Mouse (Mus musculus) heart, embryonic 14.5 days (tissue): ENCODE data around the gene Ccdc63. TPM values are rescaled to one million over a fixed set of nuclear protein-coding genes. Genes with fewer than 3 reads are reported as not detected.

Experiments used
- ATAC-seq: fragments of 200-750 bp; cut with Nextera tagmentation; 2 replicates; pipeline ENCODE4 v1.8.0; 2017; ENCODE audit warnings: low read depth, moderate TSS enrichment; ENCODE audit not compliant: insufficient number of reproducible peaks, insufficient read depth, low FRiP score
- H3K27ac ChIP-seq, 2 experiments: fragments of 200-500 bp in 1 of 2; fragments of 300-500 bp in 1 of 2; sonication (generic) in 1 of 2; replicated peaks in 1 of 2; 2 replicates each; pipeline ENCODE4 v1.5.1; 2012 to 2014; ENCODE audit warnings: low read depth in 2 of 2, low read length in 2 of 2, control low read depth in 1 of 2, mild to moderate bottlenecking in 1 of 2, mixed read lengths in 1 of 2; ENCODE audit not compliant: control insufficient read depth in 1 of 2, insufficient read depth in 1 of 2
- H3K27me3 ChIP-seq: fragments of 300-500 bp; sonication (generic); 2 replicates; pipeline ENCODE4 v1.6.1; 2014; ENCODE audit warnings: mild to moderate bottlenecking, low read length, control low read depth; ENCODE audit not compliant: control insufficient read depth, insufficient read depth
- H3K36me3 ChIP-seq: fragments of 300-500 bp; sonication (generic); 2 replicates; pipeline ENCODE4 v1.6.1; 2014; ENCODE audit warnings: mild to moderate bottlenecking, control low read depth, low read length, mixed read lengths; ENCODE audit not compliant: control insufficient read depth, insufficient read depth
- H3K4me1 ChIP-seq, 2 experiments: fragments of 200-500 bp in 1 of 2; fragments of 300-500 bp in 1 of 2; sonication (generic) in 1 of 2; 2 replicates each; pipeline ENCODE4 v1.6.1; 2012 to 2014; ENCODE audit warnings: low read length in 2 of 2, control low read depth in 1 of 2, mixed read lengths in 1 of 2; ENCODE audit not compliant: control insufficient read depth in 2 of 2, insufficient read depth in 2 of 2
- H3K4me2 ChIP-seq: fragments of 300-500 bp; sonication (generic); 2 replicates; pipeline ENCODE4 v1.6.1; 2014; ENCODE audit warnings: mild to moderate bottlenecking, low read length
- H3K4me3 ChIP-seq, 2 experiments: fragments of 200-500 bp in 1 of 2; fragments of 300-500 bp in 1 of 2; sonication (generic) in 1 of 2; 2 replicates each; pipeline ENCODE4 v1.5.1; 2012 to 2014; ENCODE audit warnings: low read length in 2 of 2, mild to moderate bottlenecking in 2 of 2, control low read depth in 1 of 2, low read depth in 1 of 2, moderate library complexity in 1 of 2; ENCODE audit not compliant: control insufficient read depth in 1 of 2, insufficient read depth in 1 of 2
- H3K9ac ChIP-seq: fragments of 300-500 bp; sonication (generic); 2 replicates; pipeline ENCODE4 v1.6.1; 2014; ENCODE audit warnings: mild to moderate bottlenecking, low read length
- H3K9me3 ChIP-seq: fragments of 300-500 bp; sonication (generic); 2 replicates; pipeline ENCODE4 v1.6.1; 2016; ENCODE audit warnings: low read length, control low read depth; ENCODE audit not compliant: control insufficient read depth
- WGBS: fragments of 180-500 bp; shearing (Covaris S2); extraction: QIAGEN DNeasy Blood & Tissue Kit; methylation state at CpG from one replicate; pipeline ENCODE4 v1.1.7; 2014; 5-methylcytosine and 5-hydroxymethylcytosine counted together
- polyA plus RNA-seq: library from polyadenylated mRNA; unstranded; fragments of >200 nt; fragmentation: Nextera tagmentation; extraction: Ambion mirVana; gene quantifications from 2 replicates; pipeline ENCODE4 v1.2.1, GENCODE M21; 2014

The Ccdc63 gene
- polyA plus RNA-seq, 1 experiment from 2014 or later: 0.85 TPM

GRCm38 (mm10) chr5:122063204-122063933, 77.3 kb downstream of the Ccdc63 start:
- 65% methylated on average over 25 of the region's 25 CpGs for WGBS
- H3K4me1 ChIP-seq: peaks cover 29 to 34% of the 10 kb centered on the region in 2 experiments
- no peak overlapping the region; a peak in 1 of 4 replicates for H3K27ac ChIP-seq
- no peaks in the 10 kb centered on the region for H3K27me3 ChIP-seq
- no peaks in the 10 kb centered on the region for H3K36me3 ChIP-seq
- ATAC-seq: no peak
- no peak overlapping the region for H3K4me2 ChIP-seq
- H3K9me3 ChIP-seq: no peaks in the 10 kb centered on the region
- no peak overlapping the region; the same call in 1 of the 2 replicates for H3K9ac ChIP-seq
- H3K4me3 ChIP-seq: no peak overlapping the region

- Histone ChIP-seq H3K9ac (peak overlapping the region; percentile 14; the same call in 1 of the 2 replicates), H3K27me3 (no peaks in the 10 kb centered on the region), H3K9me3 (peaks cover 2% of the 10 kb centered on the region; the same call in 1 of the 2 replicates), H3K36me3 (no peaks in the 10 kb centered on the region), H3K4me2 (peak overlapping the region; percentile 53), H3K4me1 (peaks cover 27 to 34% of the 10 kb centered on the region in 2 experiments), H3K4me3 (peak overlapping the region in 1 of 2 experiments; percentile 17; a peak in 1 of 4 replicates), H3K27ac (peak overlapping the region; percentile 57 to 67; a peak in 3 of 4 replicates)
- 12% methylated on average over 12 of the region's 12 CpGs for WGBS
- ATAC-seq: 0 out of 2 replicates have a peak, but pooled peaks have one; percentile 4
These were observed 78.1 kb downstream of the Ccdc63 start for GRCm38 (mm10) chr5:122062479-122062878.

GRCm38 (mm10) chr5:122060767-122061333, 79.8 kb downstream of the Ccdc63 start:
- Histone ChIP-seq H3K9ac (no peak overlapping the region), H3K27me3 (no peaks in the 10 kb centered on the region), H3K4me3 (no peak overlapping the region), H3K4me1 (peaks cover 27 to 34% of the 10 kb centered on the region in 2 experiments), H3K36me3 (no peaks in the 10 kb centered on the region), H3K27ac (peak overlapping the region in 1 of 2 experiments; percentile 3; a peak in 1 of 4 replicates), H3K9me3 (peaks cover 6% of the 10 kb centered on the region; the same call in 1 of the 2 replicates), H3K4me2 (peak overlapping the region; percentile 7)
- 23% methylated on average over 11 of the region's 12 CpGs for WGBS
- no peak; the same call in 1 of the 2 replicates for ATAC-seq

DNA sequence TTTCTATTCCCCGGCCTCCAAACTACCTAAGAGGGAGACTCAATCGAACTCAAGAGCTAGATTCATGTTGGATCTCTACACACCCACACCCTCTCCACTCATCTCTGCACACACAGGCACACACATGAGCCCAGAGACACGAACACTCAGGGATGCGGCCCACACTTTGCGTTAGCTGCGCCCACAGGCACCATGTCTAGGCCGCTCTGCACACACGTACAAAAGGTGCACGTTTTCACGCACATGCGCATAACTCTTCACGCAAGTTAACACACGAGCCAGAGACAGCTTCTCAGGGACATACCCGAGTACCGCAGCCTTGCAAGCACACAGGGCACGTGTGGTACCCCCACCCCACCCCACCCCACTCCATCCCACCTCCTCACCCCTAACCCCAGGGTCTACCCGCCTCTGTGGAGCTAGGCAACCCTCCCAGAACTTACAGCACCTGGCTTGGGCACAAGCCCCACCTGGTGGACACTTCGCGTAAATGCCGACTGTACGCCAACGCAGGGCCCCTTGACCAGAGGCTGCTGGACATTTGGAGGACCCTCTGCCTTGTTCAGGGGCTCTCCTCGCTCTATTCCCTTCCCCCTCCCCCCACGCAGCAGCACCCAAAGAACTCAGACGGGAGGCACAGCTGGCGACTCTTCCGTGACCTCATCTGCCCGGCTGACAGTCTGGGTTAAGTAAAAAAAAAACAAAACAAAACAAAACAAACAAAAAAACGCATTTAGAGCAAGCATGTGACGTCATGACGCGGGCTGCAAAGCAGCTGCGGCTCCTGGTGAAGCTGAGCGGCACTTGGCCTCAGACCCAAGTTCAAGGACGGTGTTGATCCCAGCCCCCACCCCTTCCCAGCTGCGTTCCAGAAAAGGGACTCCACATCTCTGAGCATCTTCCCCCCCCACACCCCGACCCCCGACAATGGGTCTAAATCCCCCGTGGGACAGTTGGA, 81.3 kb downstream of the Ccdc63 start:
- H3K4me3 ChIP-seq: peak overlapping the region; percentile 27 to 37; a peak in 3 of 4 replicates
- no peaks in the 10 kb centered on the region for H3K27me3 ChIP-seq
- no peaks in the 10 kb centered on the region for H3K36me3 ChIP-seq
- H3K4me2 ChIP-seq: peak overlapping the region; percentile 67
- peaks cover 6% of the 10 kb centered on the region; the same call in 1 of the 2 replicates for H3K9me3 ChIP-seq
- H3K9ac ChIP-seq: peak overlapping the region; percentile 66
- 23% methylated on average over 39 of the region's 39 CpGs for WGBS
- H3K4me1 ChIP-seq: peaks cover 28 to 37% of the 10 kb centered on the region in 2 experiments
- H3K27ac ChIP-seq: no peak overlapping the region
- ATAC-seq: no peak

Other genes with a start within 250 kb of the Ccdc63 start
- 6.4 and 7.9 TPM in 2 replicates for gene Cux2, start 90.7 kb downstream of the Ccdc63 start, polyA plus RNA-seq
- 10,198 and 10,957 TPM in 2 replicates for gene Myl2, start 39.9 kb downstream of the Ccdc63 start, polyA plus RNA-seq
- gene Ppp1cc, start 17.5 kb upstream of the Ccdc63 start, polyA plus RNA-seq: 229 and 248 TPM in 2 replicates
- 1.2 and 1.6 TPM in 2 replicates for gene Hvcn1, start 66.0 kb upstream of the Ccdc63 start, polyA plus RNA-seq
- gene Tctn1, start 123.6 kb upstream of the Ccdc63 start, polyA plus RNA-seq: 3.4 and 3.7 TPM in 2 replicates
- gene Pptc7, start 143.5 kb upstream of the Ccdc63 start, polyA plus RNA-seq: 13.0 and 16.3 TPM in 2 replicates
- gene Rad9b, start 213.4 kb upstream of the Ccdc63 start, polyA plus RNA-seq: 6.4 and 6.7 TPM in 2 replicates
- gene Vps29, start 213.5 kb upstream of the Ccdc63 start, polyA plus RNA-seq: 220 and 249 TPM in 2 replicates
- gene Gpn3, start 231.1 kb upstream of the Ccdc63 start, polyA plus RNA-seq: 52.3 and 59.5 TPM in 2 replicates
- gene Fam216a, start 231.5 kb upstream of the Ccdc63 start, polyA plus RNA-seq: 55.0 and 64.5 TPM in 2 replicates